Mouse (Mus musculus) midbrain, embryonic 12.5 days (tissue): Measurements from ENCODE around the gene Abcc10. TPM values are rescaled to one million over a fixed set of nuclear protein-coding genes. Genes with fewer than 3 reads are reported as not detected.

Source experiments
- polyA plus RNA-seq: library from polyadenylated mRNA; unstranded; fragments of >200 nt; fragmentation: Nextera tagmentation; extraction: Ambion mirVana; gene quantifications from 2 replicates; pipeline ENCODE4 v1.2.1, GENCODE M21; 2016

Abcc10 gene
- polyA plus RNA-seq, 1 experiment from 2014 or later, result 11.1 TPM

Other genes with a start within 250 kb of the Abcc10 start
- gene Mrps18a, start 217.4 kb downstream of the Abcc10 start, polyA plus RNA-seq, result 123 and 124 TPM in 2 replicates
- 15.3 and 17.0 TPM in 2 replicates for gene Rsph9, start 184.1 kb downstream of the Abcc10 start, polyA plus RNA-seq
- gene Mad2l1bp, start 174.8 kb downstream of the Abcc10 start, polyA plus RNA-seq, result 29.3 and 30.4 TPM in 2 replicates
- 38.6 and 42.9 TPM in 2 replicates for gene Gtpbp2, start 167.3 kb downstream of the Abcc10 start, polyA plus RNA-seq
- gene Polh, start 125.7 kb downstream of the Abcc10 start, polyA plus RNA-seq, result 12.4 and 13.2 TPM in 2 replicates
- gene Xpo5, start 125.6 kb downstream of the Abcc10 start, polyA plus RNA-seq, result 63.1 and 63.2 TPM in 2 replicates
- 88.5 and 96.6 TPM in 2 replicates for gene Polr1c, start 80.3 kb downstream of the Abcc10 start, polyA plus RNA-seq
- gene Yipf3, start 80.3 kb downstream of the Abcc10 start, polyA plus RNA-seq, result 65.8 and 70.3 TPM in 2 replicates
- gene Lrrc73, start 74.8 kb downstream of the Abcc10 start, polyA plus RNA-seq, result 3.3 and 4.2 TPM in 2 replicates
- gene Tjap1, start 45.3 kb downstream of the Abcc10 start, polyA plus RNA-seq, result 58.0 and 58.8 TPM in 2 replicates
- 1.9 and 3.3 TPM in 2 replicates for gene Dlk2, start 30.9 kb downstream of the Abcc10 start, polyA plus RNA-seq
- gene Zfp318, start 55.4 kb upstream of the Abcc10 start, polyA plus RNA-seq, result 17.8 and 22.9 TPM in 2 replicates
- 1.4 and 1.6 TPM in 2 replicates for gene Crip3, start 100.6 kb upstream of the Abcc10 start, polyA plus RNA-seq
- not detected in 2 replicates for gene Slc22a7, start 110.1 kb upstream of the Abcc10 start, polyA plus RNA-seq
- 5.0 and 5.5 TPM in 2 replicates for gene Ttbk1, start 159.3 kb upstream of the Abcc10 start, polyA plus RNA-seq
- gene Dnph1, start 168.4 kb upstream of the Abcc10 start, polyA plus RNA-seq, result 53.1 and 58.0 TPM in 2 replicates
- 14.3 and 15.2 TPM in 2 replicates for gene Cul9, start 218.0 kb upstream of the Abcc10 start, polyA plus RNA-seq
- 6.6 and 8.1 TPM in 2 replicates for gene Srf, start 227.8 kb upstream of the Abcc10 start, polyA plus RNA-seq